Mouse (Mus musculus) MEL (cell line): Measurements from ENCODE around the gene Ak1. TPM values are rescaled to one million over a fixed set of nuclear protein-coding genes. Genes with fewer than 3 reads are reported as not detected.

Experiments
- DNase-seq: peaks from one replicate; pipeline ENCODE4 v3.0.0; 2011; ENCODE audit warnings: low read depth, low spot score
- H3K27ac ChIP-seq: 2 replicates; pipeline ENCODE4 v1.5.1; 2012; ENCODE audit warnings: low read depth, mild to moderate bottlenecking, control low read depth, low read length, moderate library complexity; ENCODE audit not compliant: control insufficient read depth
- H3K27me3 ChIP-seq, 2 experiments: fragments of 150-350 bp in 1 of 2; sonication (generic) in 1 of 2; 2 replicates each; pipeline ENCODE4 v1.6.1; 2012; ENCODE audit warnings: low read length in 2 of 2, mild to moderate bottlenecking in 2 of 2, improper control_type of control experiment in 1 of 2, moderate library complexity in 1 of 2; ENCODE audit not compliant: insufficient read depth in 2 of 2, control insufficient read depth in 1 of 2
- H3K36me3 ChIP-seq, 2 experiments: 2 replicates each; pipeline ENCODE4 v1.6.1; 2012 to 2014; ENCODE audit warnings: low read length in 2 of 2, improper control_type of control experiment in 1 of 2, inconsistent platforms in 1 of 2, mild to moderate bottlenecking in 1 of 2; ENCODE audit not compliant: insufficient read depth in 2 of 2, control insufficient read depth in 1 of 2
- H3K4me1 ChIP-seq, 2 experiments: fragments of 150-350 bp in 1 of 2; sonication (generic) in 1 of 2; 2 replicates each; pipeline ENCODE4 v1.6.1; 2012; ENCODE audit warnings: low read length in 2 of 2, improper control_type of control experiment in 1 of 2, mild to moderate bottlenecking in 1 of 2; ENCODE audit not compliant: insufficient read depth in 2 of 2, control insufficient read depth in 1 of 2
- H3K4me3 ChIP-seq, 2 experiments: fragments of 150-350 bp in 1 of 2; sonication (generic) in 1 of 2; 2 replicates each; pipeline ENCODE4 v1.5.1; 2012; ENCODE audit warnings: low read depth in 2 of 2, low read length in 2 of 2, mild to moderate bottlenecking in 2 of 2, moderate library complexity in 2 of 2, control low read depth in 1 of 2, improper control_type of control experiment in 1 of 2; ENCODE audit not compliant: control insufficient read depth in 1 of 2, insufficient read depth in 1 of 2
- H3K79me2 ChIP-seq: 2 replicates; pipeline ENCODE4 v1.6.1; 2012; ENCODE audit warnings: mild to moderate bottlenecking, low read length, moderate library complexity; ENCODE audit not compliant: control insufficient read depth, poor library complexity, insufficient read depth
- H3K9ac ChIP-seq: 2 replicates; pipeline ENCODE4 v1.6.1; 2012; ENCODE audit warnings: low read depth, mild to moderate bottlenecking, control low read depth, low read length, moderate library complexity; ENCODE audit not compliant: control insufficient read depth, poor library complexity, severe bottlenecking
- H3K9me3 ChIP-seq: fragments of 150-350 bp; sonication (generic); replicated peaks from 2 replicates; pipeline ENCODE4 v1.6.1; 2012; ENCODE audit warnings: mild to moderate bottlenecking, low read length, improper control_type of control experiment, moderate library complexity; ENCODE audit not compliant: insufficient read depth
- CHD1 ChIP-seq: IDR thresholded peaks from 2 replicates; pipeline ENCODE4 v1.6.1; 2012; ENCODE audit warnings: low read depth, mild to moderate bottlenecking, inconsistent platforms, low read length, improper control_type of control experiment
- E2F4 ChIP-seq: IDR thresholded peaks from 2 replicates; pipeline ENCODE4 v1.6.1; 2011; ENCODE audit warnings: low read depth, low read length, improper control_type of control experiment, borderline replicate concordance
- EP300 ChIP-seq, 2 experiments: IDR thresholded peaks; 2 replicates each; pipeline ENCODE4 v1.6.1; 2011; ENCODE audit warnings: improper control_type of control experiment in 2 of 2, low read length in 2 of 2, low read depth in 1 of 2, mild to moderate bottlenecking in 1 of 2
- GABPA ChIP-seq: IDR thresholded peaks from 2 replicates; pipeline ENCODE4 v1.6.1; 2012; ENCODE audit warnings: low read depth, mild to moderate bottlenecking, inconsistent platforms, low read length, improper control_type of control experiment, moderate library complexity
- KAT2A ChIP-seq: conservative IDR thresholded peaks from 2 replicates; pipeline ENCODE4 v1.6.1; 2012; ENCODE audit warnings: low read depth, low read length, improper control_type of control experiment, inconsistent platforms
- MAFK ChIP-seq: IDR thresholded peaks from 2 replicates; pipeline ENCODE4 v1.6.1; 2011; ENCODE audit warnings: low read depth, mild to moderate bottlenecking, low read length, improper control_type of control experiment, borderline replicate concordance
- MAX ChIP-seq: IDR thresholded peaks from 2 replicates; pipeline ENCODE4 v1.6.1; 2011; ENCODE audit warnings: low read length, improper control_type of control experiment
- MYB ChIP-seq: IDR thresholded peaks from 2 replicates; pipeline ENCODE4 v1.6.1; 2011; ENCODE audit warnings: mild to moderate bottlenecking, low read depth, low read length, improper control_type of control experiment
- MYC ChIP-seq: IDR thresholded peaks from 2 replicates; pipeline ENCODE4 v1.6.1; 2011; ENCODE audit warnings: low read depth, mild to moderate bottlenecking, low read length, improper control_type of control experiment, moderate library complexity
- NRF1 ChIP-seq: IDR thresholded peaks from 2 replicates; pipeline ENCODE4 v1.6.1; 2014; ENCODE audit warnings: low read depth, mild to moderate bottlenecking, inconsistent platforms, low read length, improper control_type of control experiment, moderate library complexity; ENCODE audit not compliant: poor library complexity, insufficient read depth, severe bottlenecking
- POLR2A ChIP-seq, 2 experiments: IDR thresholded peaks; 2 replicates each; pipeline ENCODE4 v1.6.1; 2011 to 2012; ENCODE audit warnings: low read length in 2 of 2, mild to moderate bottlenecking in 2 of 2, control low read depth in 1 of 2, improper control_type of control experiment in 1 of 2, low read depth in 1 of 2, moderate library complexity in 1 of 2; ENCODE audit not compliant: control insufficient read depth in 1 of 2, insufficient read depth in 1 of 2, poor library complexity in 1 of 2
- POLR2AphosphoS2 ChIP-seq: IDR thresholded peaks from 2 replicates; pipeline ENCODE4 v1.6.1; 2011; ENCODE audit warnings: low read length, improper control_type of control experiment
- RAD21 ChIP-seq: IDR thresholded peaks from 2 replicates; pipeline ENCODE4 v1.6.1; 2011; ENCODE audit warnings: mild to moderate bottlenecking, low read depth, low read length, improper control_type of control experiment
- SMC3 ChIP-seq: IDR thresholded peaks from 2 replicates; pipeline ENCODE4 v1.6.1; 2011; ENCODE audit warnings: low read depth, low read length, improper control_type of control experiment
- TAL1 ChIP-seq: IDR thresholded peaks from 2 replicates; pipeline ENCODE4 v1.6.1; 2012; ENCODE audit warnings: mild to moderate bottlenecking, inconsistent platforms, low read length, moderate library complexity, mixed read lengths
- TBP ChIP-seq: IDR thresholded peaks from 2 replicates; pipeline ENCODE4 v1.8.0; 2011; ENCODE audit warnings: low read depth, low read length, improper control_type of control experiment
- UBTF ChIP-seq: IDR thresholded peaks from 2 replicates; pipeline ENCODE4 v1.6.1; 2012; ENCODE audit warnings: low read depth, mild to moderate bottlenecking, inconsistent platforms, low read length, improper control_type of control experiment, moderate library complexity, borderline replicate concordance; ENCODE audit not compliant: insufficient read depth
- USF1 ChIP-seq: IDR thresholded peaks from 2 replicates; pipeline ENCODE4 v1.6.1; 2014; ENCODE audit warnings: low read depth, mild to moderate bottlenecking, inconsistent platforms, low read length, improper control_type of control experiment, moderate library complexity
- ZC3H11A ChIP-seq: IDR thresholded peaks from 2 replicates; pipeline ENCODE4 v1.6.1; 2012; ENCODE audit warnings: low read depth, mild to moderate bottlenecking, inconsistent platforms, low read length, improper control_type of control experiment
- ZNF384 ChIP-seq: IDR thresholded peaks from 2 replicates; pipeline ENCODE4 v1.6.1; 2012; ENCODE audit warnings: low read depth, mild to moderate bottlenecking, inconsistent platforms, low read length, improper control_type of control experiment
- polyA plus RNA-seq, 2 experiments: library from polyadenylated mRNA; stranded (reverse) in 1 of 2; unstranded in 1 of 2; fragments of >175 nt in 1 of 2; fragments of >200 nt in 1 of 2; gene quantifications; 2 replicates each; pipeline versions ENCODE4 v1.2.1 to v1.2.4; 2012; ENCODE audit warnings: low replicate concordance in 2 of 2, low read depth in 1 of 2; ENCODE audit not compliant: insufficient read length in 2 of 2, insufficient read depth in 1 of 2, missing spikeins in 1 of 2
- total RNA-seq: library from RNA; depleted of rRNA; stranded (reverse); fragments of 300-350 nt; gene quantifications from 2 replicates; pipeline ENCODE4 v1.2.3, GENCODE M21; 2012

Gene Ak1
- total and polyA plus RNA-seq, 3 experiments, result 0.12 to 0.13 TPM; not detected in 1

GRCm38 (mm10) chr2:32625873-32626694 lies 4.5 kb downstream of the Ak1 start:
- no peaks in the 10 kb centered on the region for H3K9me3 ChIP-seq
- peaks cover 0 to 2% of the 10 kb centered on the region in 2 experiments; a peak in 2 of 4 replicates for H3K36me3 ChIP-seq
- no peaks in the 10 kb centered on the region for H3K27me3 ChIP-seq
- no peak for DNase-seq
- H3K4me3 ChIP-seq, result no peak overlapping the region
- H3K79me2 ChIP-seq, result no peaks in the 10 kb centered on the region
- no peak overlapping the region for H3K9ac ChIP-seq
- TF ChIP-seq EP300 (IDR thresholded peaks at IDR 0.05; ENCODE audit: low read depth in 1 of 2, low read length in 2 of 2) (no peak), TBP (no peak), NRF1 (no peak), USF1 (no peak), KAT2A (no peak), ZNF384 (no peak), MAFK (no peak), E2F4 (no peak), MYC (no peak), POLR2AphosphoS2 (no peak), MYB (no peak), TAL1 (no peak), CHD1 (no peak), MAX (no peak), SMC3 (no peak), RAD21 (no peak), ZC3H11A (no peak)
- no peak overlapping the region for H3K27ac ChIP-seq
- peaks cover 0 to 6% of the 10 kb centered on the region in 2 experiments; a peak in 2 of 4 replicates for H3K4me1 ChIP-seq

GRCm38 (mm10) chr2:32627266-32628043 lies 5.9 kb downstream of the Ak1 start:
- DNase-seq, result no peak
- H3K27ac ChIP-seq, result no peak overlapping the region
- H3K36me3 ChIP-seq, result no peaks in the 10 kb centered on the region
- H3K9me3 ChIP-seq, result no peaks in the 10 kb centered on the region
- H3K9ac ChIP-seq, result no peak overlapping the region
- H3K4me1 ChIP-seq, result no peaks in the 10 kb centered on the region
- TF ChIP-seq POLR2A (IDR thresholded peaks at IDR 0.05; ENCODE audit: control insufficient read depth in 1 of 2, insufficient read depth in 1 of 2, low read depth in 1 of 2, low read length in 2 of 2, poor library complexity in 1 of 2), result no peak
- TF ChIP-seq UBTF, result no peak
- TF ChIP-seq GABPA, result no peak
- TF ChIP-seq, all 39 proteins: peak for 0
- Histone ChIP-seq H3K79me2 (no peaks in the 10 kb centered on the region), H3K27me3 (no peaks in the 10 kb centered on the region), H3K4me3 (no peak overlapping the region)
